Mouse (Mus musculus) hindbrain, embryonic 15.5 days (tissue): Measurements from ENCODE around the gene Spata2. TPM values are rescaled to one million over a fixed set of nuclear protein-coding genes. Genes with fewer than 3 reads are reported as not detected.

Experiments used
- ATAC-seq: fragments of 200-750 bp; cut with Nextera tagmentation; 2 replicates; pipeline ENCODE4 v1.8.0; 2017; ENCODE audit warnings: low read depth, moderate number of reproducible peaks, moderate TSS enrichment; ENCODE audit not compliant: low FRiP score
- H3K27ac ChIP-seq: fragments of 300-500 bp; sonication (generic); replicated peaks from 2 replicates; pipeline ENCODE4 v1.5.1; 2015; ENCODE audit warnings: mild to moderate bottlenecking, inconsistent platforms
- H3K27me3 ChIP-seq: fragments of 300-500 bp; sonication (generic); 2 replicates; pipeline ENCODE4 v1.6.1; 2015; ENCODE audit warnings: control low read depth, inconsistent platforms
- H3K36me3 ChIP-seq: fragments of 300-500 bp; sonication (generic); 2 replicates; pipeline ENCODE4 v1.6.1; 2015; ENCODE audit warnings: control low read depth, inconsistent platforms
- H3K4me1 ChIP-seq: fragments of 300-500 bp; sonication (generic); replicated peaks from 2 replicates; pipeline ENCODE4 v1.6.1; 2015; ENCODE audit warnings: control low read depth, inconsistent platforms
- H3K4me2 ChIP-seq: fragments of 300-500 bp; sonication (generic); 2 replicates; pipeline ENCODE4 v1.6.1; 2015; ENCODE audit warnings: moderate library complexity, mild to moderate bottlenecking, inconsistent platforms
- H3K4me3 ChIP-seq: fragments of 300-500 bp; sonication (generic); 2 replicates; pipeline ENCODE4 v1.5.1; 2015; ENCODE audit warnings: mild to moderate bottlenecking, inconsistent platforms
- H3K9ac ChIP-seq: fragments of 300-500 bp; sonication (generic); 2 replicates; pipeline ENCODE4 v1.6.1; 2015; ENCODE audit warnings: inconsistent platforms
- H3K9me3 ChIP-seq: fragments of 300-500 bp; sonication (generic); 2 replicates; pipeline ENCODE4 v1.6.1; 2016; ENCODE audit warnings: control low read depth, inconsistent platforms
- WGBS: fragments of 180-500 bp; shearing (Covaris S2); methylation state at CpG from one replicate; pipeline ENCODE4 v1.1.7; 2015; 5-methylcytosine and 5-hydroxymethylcytosine counted together
- polyA plus RNA-seq: library from polyadenylated mRNA; unstranded; fragments of >200 nt; fragmentation: Nextera tagmentation; extraction: Ambion mirVana; gene quantifications from 2 replicates; pipeline ENCODE4 v1.2.1, GENCODE M21; 2015

Spata2 gene
- polyA plus RNA-seq, 1 experiment from 2014 or later = 33.4 TPM

DNA sequence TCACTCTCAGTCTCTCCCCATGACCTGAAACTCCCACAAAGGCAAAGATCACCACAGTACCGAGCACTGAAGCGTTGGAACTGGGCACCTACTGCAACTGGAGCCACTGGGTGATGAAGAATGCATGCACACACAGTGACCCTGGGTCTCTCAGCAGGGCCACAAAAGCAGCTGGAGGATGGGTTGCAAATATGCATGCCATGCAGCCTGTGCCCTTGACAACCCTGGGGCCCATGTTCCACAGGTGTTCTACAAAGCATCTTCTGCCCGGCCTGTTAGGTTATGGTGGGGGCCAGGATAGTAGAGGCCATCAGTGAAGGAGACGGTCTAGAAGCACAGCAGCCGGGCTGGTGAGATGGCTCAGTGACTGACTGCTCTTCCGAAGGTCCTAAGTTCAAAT lies 5.1 kb downstream of the Spata2 start:
- Histone ChIP-seq H3K36me3 (peaks cover 13% of the 10 kb centered on the region), H3K27me3 (no peaks in the 10 kb centered on the region), H3K4me1 (peaks cover 55% of the 10 kb centered on the region), H3K9me3 (no peaks in the 10 kb centered on the region), H3K27ac (no peak overlapping the region), H3K4me2 (no peak overlapping the region), H3K4me3 (no peak overlapping the region), H3K9ac (no peak overlapping the region)
- no peak for ATAC-seq
- 90% methylated on average over 6 of the region's 6 CpGs for WGBS

DNA sequence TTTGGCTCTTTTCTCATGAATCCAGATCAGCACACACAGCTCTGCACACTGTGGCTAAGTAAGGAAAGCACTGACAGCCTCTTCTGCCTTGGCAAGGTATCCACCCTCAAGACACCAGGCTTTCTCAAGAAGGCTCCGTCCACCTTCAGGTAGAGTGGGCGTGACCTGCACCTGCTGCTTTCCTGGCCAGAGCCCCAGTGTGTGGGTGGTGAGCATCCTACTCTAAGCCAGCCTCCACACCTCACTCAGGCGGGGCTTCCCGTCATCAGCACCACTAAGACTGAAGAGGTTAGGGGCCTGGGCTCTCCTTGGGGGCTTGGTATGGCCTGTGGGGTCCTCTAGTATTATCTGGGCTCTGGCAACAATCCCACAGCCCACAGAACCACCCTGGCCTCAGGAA lies 6.1 kb downstream of the Spata2 start:
- Histone ChIP-seq H3K9ac (no peak overlapping the region), H3K27ac (peak overlapping the region; percentile 57; the same call in 1 of the 2 replicates), H3K27me3 (no peaks in the 10 kb centered on the region), H3K4me1 (peaks cover 50% of the 10 kb centered on the region), H3K4me2 (no peak overlapping the region), H3K4me3 (no peak overlapping the region), H3K9me3 (no peaks in the 10 kb centered on the region), H3K36me3 (peaks cover 14% of the 10 kb centered on the region)
- WGBS = 89% methylated on average over 4 of the region's 4 CpGs
- ATAC-seq = no peak

DNA sequence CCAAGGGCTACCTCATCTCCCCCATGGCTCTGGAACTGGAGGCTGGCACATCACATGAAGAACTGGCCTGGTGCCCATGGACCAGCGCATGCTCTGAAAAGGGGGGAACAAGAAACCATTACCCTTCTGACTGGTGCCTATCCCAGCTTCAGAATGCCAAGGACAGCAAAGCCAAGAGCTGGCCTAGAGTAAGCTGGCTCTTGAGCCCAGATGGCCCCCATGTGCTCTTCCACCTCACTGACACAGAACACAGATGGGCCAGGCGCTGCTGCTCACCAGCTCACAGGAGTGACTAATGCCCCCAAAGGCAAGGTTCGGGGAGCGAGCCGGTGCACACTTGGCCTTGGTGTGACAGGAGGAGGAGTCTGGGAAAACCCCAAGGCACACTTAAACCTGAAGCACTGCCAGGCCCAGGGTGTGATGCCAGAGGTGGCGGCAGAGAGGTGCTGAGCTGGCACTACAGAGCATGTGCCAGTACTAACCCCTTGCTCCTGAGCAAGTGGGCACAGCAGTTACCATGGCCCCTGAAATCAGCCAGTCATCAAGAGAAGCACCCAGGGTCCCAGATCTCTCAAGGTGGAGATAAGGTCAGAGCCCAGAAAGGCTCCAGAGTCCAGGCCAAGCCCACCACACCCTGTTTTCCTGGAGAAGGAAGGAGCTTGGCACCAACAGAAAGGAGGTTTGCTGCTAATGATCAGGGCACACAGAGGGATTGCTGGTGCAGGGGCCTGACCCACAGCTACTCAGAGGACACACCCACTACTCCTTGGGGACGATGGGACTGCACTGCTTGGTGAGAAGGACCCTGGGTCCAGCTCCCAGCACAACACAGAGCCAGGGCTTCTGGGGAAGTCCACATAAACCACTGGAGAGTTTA lies 6.9 kb downstream of the Spata2 start:
- Histone ChIP-seq H3K36me3 (peaks cover 14% of the 10 kb centered on the region), H3K27ac (peak overlapping the region; percentile 57), H3K9ac (no peak overlapping the region), H3K4me2 (no peak overlapping the region), H3K4me3 (no peak overlapping the region), H3K4me1 (peaks cover 42% of the 10 kb centered on the region), H3K27me3 (no peaks in the 10 kb centered on the region), H3K9me3 (no peaks in the 10 kb centered on the region)
- 67% methylated on average over 7 of the region's 7 CpGs for whole genome bisulfite sequencing
- ATAC-seq = peak; percentile 70

DNA sequence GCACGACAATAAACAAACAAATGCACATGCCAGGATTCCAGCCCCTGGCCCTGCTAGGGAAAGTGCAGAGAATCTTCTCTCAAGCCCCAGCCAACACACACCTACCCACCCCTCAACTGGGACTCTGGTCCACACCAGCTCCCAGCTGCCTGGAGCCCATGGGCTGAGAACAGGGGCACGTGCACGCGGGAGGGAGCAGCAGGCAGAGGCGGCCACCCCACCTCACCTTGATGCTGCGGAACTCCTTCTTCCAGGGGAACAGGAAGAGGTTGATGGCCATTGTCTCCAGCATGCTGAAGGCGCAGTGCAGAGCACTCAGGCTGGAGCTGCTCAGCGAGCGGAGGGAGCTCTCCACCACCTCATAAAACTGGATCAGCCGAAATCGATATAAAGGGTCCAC lies 7.8 kb downstream of the Spata2 start:
- H3K27ac ChIP-seq = peak overlapping the region; percentile 56; the same call in 1 of the 2 replicates
- no peak overlapping the region for H3K9ac ChIP-seq
- H3K36me3 ChIP-seq = peaks cover 14% of the 10 kb centered on the region
- 93% methylated on average over 11 of the region's 11 CpGs for WGBS
- H3K4me2 ChIP-seq = no peak overlapping the region
- H3K4me3 ChIP-seq = no peak overlapping the region
- peak; percentile 16; the same call in 1 of the 2 replicates for ATAC-seq
- no peaks in the 10 kb centered on the region for H3K9me3 ChIP-seq
- peaks cover 35% of the 10 kb centered on the region for H3K4me1 ChIP-seq
- no peaks in the 10 kb centered on the region for H3K27me3 ChIP-seq

DNA sequence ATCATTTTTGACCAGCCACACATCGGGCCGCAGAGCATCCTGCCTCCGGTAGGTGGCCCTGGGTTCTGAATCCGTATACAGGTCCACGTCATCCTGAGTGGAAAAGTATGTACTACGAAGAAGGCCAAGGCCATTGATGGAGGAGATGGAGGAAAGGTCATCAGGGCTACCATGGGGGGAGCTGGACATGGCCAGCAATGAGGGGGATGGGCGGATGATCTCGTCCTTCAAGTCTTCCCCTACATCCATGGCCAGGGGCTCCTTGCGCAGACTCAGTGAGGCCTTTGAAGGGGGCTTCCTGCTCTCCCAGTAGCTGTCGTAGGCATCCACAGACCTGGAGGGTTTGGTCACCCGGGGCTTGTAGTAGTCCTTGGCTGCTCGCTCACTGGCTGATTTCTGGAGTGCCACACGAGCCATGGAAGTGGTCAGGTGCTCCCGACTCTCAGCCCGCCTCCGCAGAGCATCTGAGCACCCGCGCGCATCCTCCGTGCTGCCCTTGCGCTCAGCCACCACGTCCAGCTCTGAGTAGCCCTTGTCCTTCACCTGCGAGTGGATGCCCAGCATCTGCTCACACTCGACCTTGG lies 8.8 kb downstream of the Spata2 start:
- Histone ChIP-seq H3K4me1 (peaks cover 31% of the 10 kb centered on the region), H3K4me3 (no peak overlapping the region), H3K27me3 (no peaks in the 10 kb centered on the region), H3K9me3 (no peaks in the 10 kb centered on the region), H3K36me3 (peaks cover 14% of the 10 kb centered on the region), H3K4me2 (no peak overlapping the region), H3K27ac (no peak overlapping the region), H3K9ac (no peak overlapping the region)
- 96% methylated on average over 24 of the region's 24 CpGs for WGBS
- no peak for ATAC-seq

DNA sequence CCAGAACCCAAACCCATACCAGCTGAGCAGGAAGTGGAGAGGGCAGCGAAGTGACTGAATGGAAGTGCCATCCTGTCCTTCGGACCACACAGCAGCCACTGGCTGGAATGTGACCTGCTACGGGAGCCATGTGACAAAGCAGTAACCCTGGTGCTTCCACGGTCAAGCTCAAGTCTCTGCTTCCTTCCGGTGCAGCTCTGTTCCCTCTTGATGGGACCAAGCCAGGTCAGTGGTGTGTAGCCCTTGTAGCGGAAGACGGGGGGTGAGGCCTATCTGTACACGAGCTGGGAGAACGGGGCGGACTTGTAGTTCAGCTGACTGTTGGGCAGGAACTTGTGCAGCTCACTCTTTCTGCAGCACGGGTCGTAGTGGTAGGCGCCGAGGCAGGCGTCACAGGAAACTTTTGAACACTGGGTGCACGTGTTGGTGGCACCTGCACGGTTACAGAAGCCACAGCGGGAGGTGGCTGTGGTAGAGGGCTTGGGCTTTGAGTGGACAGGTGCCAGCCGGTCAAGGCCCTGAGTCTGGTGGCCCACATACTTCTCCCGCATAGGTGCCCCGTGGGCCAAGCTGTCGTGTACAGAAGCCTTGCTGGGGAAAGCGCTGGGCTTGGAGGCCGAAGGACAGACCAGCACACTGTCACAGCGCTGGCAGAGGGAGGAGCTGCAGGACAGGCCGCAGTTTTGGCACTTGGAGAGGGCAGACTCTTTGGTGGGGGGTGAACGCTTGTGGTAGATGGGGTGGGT lies 9.4 kb downstream of the Spata2 start:
- Histone ChIP-seq H3K4me3 (no peak overlapping the region), H3K9me3 (no peaks in the 10 kb centered on the region), H3K27me3 (no peaks in the 10 kb centered on the region), H3K9ac (no peak overlapping the region), H3K4me2 (no peak overlapping the region), H3K27ac (no peak overlapping the region), H3K36me3 (peaks cover 14% of the 10 kb centered on the region), H3K4me1 (peaks cover 31% of the 10 kb centered on the region)
- ATAC-seq = no peak
- WGBS = 95% methylated on average over 27 of the region's 27 CpGs

DNA sequence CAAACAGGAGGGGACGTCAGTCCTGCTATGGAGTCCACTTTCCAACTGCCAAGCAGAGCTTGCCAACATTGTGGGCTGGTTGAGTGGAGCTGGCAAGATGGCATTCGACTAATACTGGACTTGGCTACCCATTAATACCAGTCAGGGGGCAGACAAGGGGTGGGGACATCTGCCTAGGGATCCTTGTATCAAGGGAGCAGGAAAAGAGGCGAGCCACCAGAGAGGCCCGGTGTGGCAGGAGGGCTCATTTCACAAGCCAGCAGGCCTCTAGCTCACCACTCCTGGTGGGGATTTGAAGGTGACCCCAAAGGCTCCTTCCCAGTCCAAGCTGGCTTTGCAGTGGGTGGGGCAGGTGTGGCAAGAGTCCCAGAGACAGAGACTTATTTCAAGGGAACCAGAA lies 10.0 kb downstream of the Spata2 start:
- Histone ChIP-seq H3K4me1 (peaks cover 30% of the 10 kb centered on the region), H3K36me3 (peaks cover 14% of the 10 kb centered on the region), H3K9me3 (no peaks in the 10 kb centered on the region), H3K9ac (no peak overlapping the region), H3K4me3 (no peak overlapping the region), H3K4me2 (no peak overlapping the region), H3K27ac (no peak overlapping the region), H3K27me3 (no peaks in the 10 kb centered on the region)
- WGBS = 87% methylated on average over 4 of the region's 4 CpGs
- ATAC-seq = no peak

DNA sequence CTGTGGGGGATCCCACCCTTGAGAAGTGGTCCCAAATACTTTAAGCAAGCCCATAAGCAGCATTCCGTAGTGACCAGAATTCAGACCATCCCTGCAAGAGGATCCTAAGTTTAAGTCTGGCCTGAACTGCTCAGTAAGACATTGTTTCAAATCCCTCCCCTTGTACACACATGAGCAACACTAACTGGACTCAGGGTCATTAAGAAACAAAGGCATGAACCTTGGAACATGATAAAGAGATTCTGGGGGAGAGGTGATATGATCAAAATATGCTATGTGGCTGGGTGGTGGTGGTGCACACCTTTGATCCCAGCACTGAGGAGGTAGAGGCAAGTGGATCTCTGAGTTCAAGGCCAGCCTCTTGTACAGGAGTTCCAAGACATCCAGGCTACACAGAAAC lies 13.2 kb downstream of the Spata2 start:
- Histone ChIP-seq H3K4me3 (no peak overlapping the region), H3K36me3 (peaks cover 15% of the 10 kb centered on the region), H3K9ac (no peak overlapping the region), H3K27ac (no peak overlapping the region), H3K27me3 (no peaks in the 10 kb centered on the region), H3K4me1 (peaks cover 26% of the 10 kb centered on the region), H3K9me3 (no peaks in the 10 kb centered on the region), H3K4me2 (no peak overlapping the region)
- 92% methylated on average over 1 of the region's 1 CpGs for WGBS
- ATAC-seq = no peak

DNA sequence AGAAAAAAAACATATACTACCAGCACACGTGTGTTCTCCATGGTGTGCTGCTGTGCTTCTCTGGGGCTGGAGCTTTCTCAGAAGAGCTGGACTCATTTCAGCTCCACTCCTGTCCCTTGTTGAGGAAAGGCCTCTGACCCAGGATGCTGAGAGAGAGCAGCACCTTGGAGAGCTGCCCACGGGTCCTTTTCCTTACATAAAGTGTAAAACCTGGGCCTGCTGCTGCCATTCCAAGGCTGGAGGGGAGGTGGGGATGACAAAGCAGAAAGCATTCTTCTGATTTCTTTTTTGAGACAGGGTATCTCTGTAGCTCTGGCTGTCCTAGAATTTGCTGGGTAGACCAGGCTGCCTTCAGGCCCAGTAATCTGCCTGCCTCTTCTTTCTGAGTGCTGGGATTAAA lies 14.6 kb downstream of the Spata2 start:
- ATAC-seq = no peak
- no peak overlapping the region for H3K27ac ChIP-seq
- H3K4me1 ChIP-seq = peaks cover 25% of the 10 kb centered on the region
- no peaks in the 10 kb centered on the region for H3K27me3 ChIP-seq
- H3K4me3 ChIP-seq = no peak overlapping the region
- peaks cover 20% of the 10 kb centered on the region for H3K36me3 ChIP-seq
- no peak overlapping the region for H3K4me2 ChIP-seq
- no peak overlapping the region; the same call in 1 of the 2 replicates for H3K9ac ChIP-seq
- no peaks in the 10 kb centered on the region for H3K9me3 ChIP-seq
- WGBS = 44% methylated on average over 2 of the region's 2 CpGs

DNA sequence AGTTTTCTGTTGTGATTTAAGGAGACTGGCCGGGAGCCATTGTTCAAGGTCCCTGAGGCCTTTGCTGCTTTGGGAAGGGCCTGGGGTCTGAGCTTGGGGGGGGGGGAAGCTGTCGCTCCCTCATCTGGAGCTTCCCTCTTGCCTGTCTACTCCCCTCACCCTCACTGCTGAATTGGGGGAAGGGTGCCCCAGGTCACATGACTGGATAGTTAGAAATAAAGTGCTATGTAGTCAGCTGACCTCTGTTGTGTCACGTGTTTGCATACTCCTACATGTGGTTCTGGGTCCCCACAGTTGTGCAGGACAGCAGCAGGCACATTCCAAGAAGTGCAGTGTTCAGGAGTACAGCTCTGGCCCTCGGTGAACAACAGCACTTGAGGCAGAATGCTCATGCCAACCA lies 15.9 kb downstream of the Spata2 start:
- Histone ChIP-seq H3K4me2 (no peak overlapping the region), H3K27ac (peak overlapping the region; percentile 81), H3K4me3 (no peak overlapping the region), H3K27me3 (no peaks in the 10 kb centered on the region), H3K9ac (no peak overlapping the region), H3K9me3 (no peaks in the 10 kb centered on the region), H3K36me3 (peaks cover 24% of the 10 kb centered on the region), H3K4me1 (peaks cover 25% of the 10 kb centered on the region)
- 58% methylated on average over 4 of the region's 4 CpGs for WGBS
- no peak for ATAC-seq

DNA sequence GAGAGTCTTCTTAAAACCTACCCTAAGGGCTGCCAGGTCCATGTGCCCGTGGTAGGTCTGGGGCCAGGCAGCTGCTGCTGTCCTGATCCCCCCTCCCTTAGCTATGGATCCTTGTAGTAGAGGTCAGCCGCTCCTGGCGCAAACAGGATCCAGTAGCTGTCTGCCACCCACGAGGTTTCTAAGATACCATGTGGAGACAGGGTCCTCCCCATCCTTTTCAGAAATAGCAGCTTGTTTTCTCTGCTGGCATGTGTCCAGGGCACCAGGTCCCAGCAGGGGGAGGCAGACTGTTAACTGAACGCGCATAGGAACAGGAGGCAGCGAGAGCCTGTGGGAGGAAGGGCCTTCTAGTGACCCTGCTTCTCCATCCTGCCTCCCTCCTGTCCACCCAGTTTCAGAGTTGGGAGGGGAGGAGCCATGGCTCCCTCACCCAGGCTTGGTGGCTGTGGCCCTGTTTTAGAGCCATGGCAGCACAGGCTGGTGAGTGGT lies 16.4 kb downstream of the Spata2 start:
- H3K27ac ChIP-seq = peak overlapping the region; percentile 81
- H3K9ac ChIP-seq = no peak overlapping the region
- peak; percentile 83 for ATAC-seq
- H3K27me3 ChIP-seq = no peaks in the 10 kb centered on the region
- H3K4me1 ChIP-seq = peaks cover 25% of the 10 kb centered on the region
- H3K4me2 ChIP-seq = no peak overlapping the region; the same call in 1 of the 2 replicates
- H3K9me3 ChIP-seq = no peaks in the 10 kb centered on the region
- 11% methylated on average over 7 of the region's 7 CpGs for WGBS
- no peak overlapping the region for H3K4me3 ChIP-seq
- peaks cover 28% of the 10 kb centered on the region for H3K36me3 ChIP-seq

DNA sequence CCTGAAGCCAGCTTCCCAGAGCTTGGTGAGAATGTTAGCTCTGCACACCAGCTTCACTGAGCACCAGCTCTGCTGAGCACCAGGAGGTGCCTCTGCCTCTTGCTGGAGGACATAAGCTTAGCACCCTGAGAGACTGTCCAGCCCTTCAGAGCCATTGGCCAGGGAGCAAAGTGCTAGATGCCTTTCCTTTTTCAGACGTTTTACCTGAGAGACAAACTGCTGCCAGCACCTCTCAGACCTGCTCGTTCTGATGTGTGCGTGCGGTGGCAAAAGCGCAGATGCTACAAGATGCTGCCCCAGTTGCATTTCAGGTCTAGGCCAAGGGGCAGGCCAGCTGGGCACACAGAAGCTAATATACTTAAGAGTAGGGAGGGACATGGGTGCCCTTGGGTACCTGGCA lies 17.1 kb downstream of the Spata2 start:
- peaks cover 25% of the 10 kb centered on the region for H3K4me1 ChIP-seq
- peaks cover 28% of the 10 kb centered on the region for H3K36me3 ChIP-seq
- 76% methylated on average over 5 of the region's 5 CpGs for WGBS
- ATAC-seq = no peak
- H3K9me3 ChIP-seq = no peaks in the 10 kb centered on the region
- no peaks in the 10 kb centered on the region for H3K27me3 ChIP-seq
- H3K4me2 ChIP-seq = no peak overlapping the region
- no peak overlapping the region for H3K4me3 ChIP-seq
- no peak overlapping the region for H3K9ac ChIP-seq
- H3K27ac ChIP-seq = peak overlapping the region; percentile 81
